Mouse (Mus musculus) liver, embryonic 14.5 days (tissue): ENCODE results near the gene Cwc27. TPM values are rescaled to one million over a fixed set of nuclear protein-coding genes. Genes with fewer than 3 reads are reported as not detected.

Experiments
- ATAC-seq: fragments of 200-750 bp; cut with Nextera tagmentation; 2 replicates; pipeline ENCODE4 v1.8.0; 2017; ENCODE audit warnings: moderate number of reproducible peaks, mild to moderate bottlenecking, moderate library complexity; ENCODE audit not compliant: insufficient read depth
- DNase-seq, 3 experiments: peaks; one replicate each; pipeline ENCODE4 v3.0.0-alpha.2; 2012 to 2013; ENCODE audit warnings: low read depth in 3 of 3, low spot score in 3 of 3
- H3K27ac ChIP-seq: fragments of 300-500 bp; sonication (generic); 2 replicates; pipeline ENCODE4 v1.5.1; 2014; ENCODE audit warnings: moderate library complexity, mild to moderate bottlenecking, control low read depth, inconsistent platforms
- H3K27me3 ChIP-seq: fragments of 300-500 bp; sonication (generic); 2 replicates; pipeline ENCODE4 v1.6.1; 2014; ENCODE audit warnings: mild to moderate bottlenecking, low read length, moderate library complexity; ENCODE audit not compliant: control insufficient read depth, insufficient read depth
- H3K36me3 ChIP-seq: fragments of 300-500 bp; sonication (generic); replicated peaks from 2 replicates; pipeline ENCODE4 v1.6.1; 2014; ENCODE audit warnings: low read depth; ENCODE audit not compliant: control insufficient read depth, insufficient read depth
- H3K4me1 ChIP-seq, 2 experiments: fragments of 200-500 bp in 1 of 2; fragments of 300-500 bp in 1 of 2; sonication (generic) in 1 of 2; replicated peaks; 2 replicates each; pipeline ENCODE4 v1.6.1; 2012 to 2014; ENCODE audit warnings: antibody characterized with exemption in 1 of 2, inconsistent platforms in 1 of 2, low read length in 1 of 2; ENCODE audit not compliant: control insufficient read depth in 2 of 2, insufficient read depth in 2 of 2
- H3K4me2 ChIP-seq: fragments of 300-500 bp; sonication (generic); 2 replicates; pipeline ENCODE4 v1.6.1; 2014; ENCODE audit warnings: low read depth, mild to moderate bottlenecking, control low read depth, moderate library complexity
- H3K4me3 ChIP-seq, 2 experiments: fragments of 200-500 bp in 1 of 2; fragments of 300-500 bp in 1 of 2; sonication (generic) in 1 of 2; 2 replicates each; pipeline ENCODE4 v1.5.1; 2012 to 2014; ENCODE audit warnings: low read depth in 2 of 2, low read length in 2 of 2, mild to moderate bottlenecking in 2 of 2, control low read depth in 1 of 2, inconsistent platforms in 1 of 2, moderate library complexity in 1 of 2; ENCODE audit not compliant: insufficient read depth in 1 of 2
- H3K9ac ChIP-seq: fragments of 300-500 bp; sonication (generic); replicated peaks from 2 replicates; pipeline ENCODE4 v1.6.1; 2014; ENCODE audit warnings: mild to moderate bottlenecking, control low read depth, moderate library complexity
- H3K9me3 ChIP-seq: fragments of 300-500 bp; sonication (generic); 2 replicates; pipeline ENCODE4 v1.6.1; 2016; ENCODE audit warnings: low read length, mixed read lengths; ENCODE audit not compliant: control insufficient read depth
- CTCF ChIP-seq: IDR thresholded peaks from 2 replicates; pipeline ENCODE4 v1.5.1; 2016; ENCODE audit warnings: antibody characterized with exemption, low read depth, control low read depth
- EP300 ChIP-seq: IDR thresholded peaks from 2 replicates; pipeline ENCODE4 v1.6.1; 2016; ENCODE audit warnings: antibody characterized with exemption, low read depth
- WGBS: fragments of 180-500 bp; shearing (Covaris S2); extraction: QIAGEN DNeasy Blood & Tissue Kit; methylation state at CpG from one replicate; pipeline ENCODE4 v1.1.7; 2014; ENCODE audit not compliant: insufficient replicate concordance; 5-methylcytosine and 5-hydroxymethylcytosine counted together
- polyA plus RNA-seq, 2 experiments: library from polyadenylated mRNA; depleted of rRNA in 1 of 2; stranded (reverse) in 1 of 2; unstranded in 1 of 2; fragments of >200 nt; fragmentation: Nextera tagmentation in 1 of 2; extraction: Ambion mirVana in 1 of 2; gene quantifications; 2 replicates each; pipeline versions ENCODE4 v1.2.1 to v1.2.3; 2012 to 2014

The Cwc27 gene
- polyA plus RNA-seq, 2 experiments, result 4.9 to 7.8 TPM

- no peak for ATAC-seq
Observed at GRCm38 (mm10) chr13:104843295-104844089, 26.6 kb upstream of the Cwc27 start.

DNA sequence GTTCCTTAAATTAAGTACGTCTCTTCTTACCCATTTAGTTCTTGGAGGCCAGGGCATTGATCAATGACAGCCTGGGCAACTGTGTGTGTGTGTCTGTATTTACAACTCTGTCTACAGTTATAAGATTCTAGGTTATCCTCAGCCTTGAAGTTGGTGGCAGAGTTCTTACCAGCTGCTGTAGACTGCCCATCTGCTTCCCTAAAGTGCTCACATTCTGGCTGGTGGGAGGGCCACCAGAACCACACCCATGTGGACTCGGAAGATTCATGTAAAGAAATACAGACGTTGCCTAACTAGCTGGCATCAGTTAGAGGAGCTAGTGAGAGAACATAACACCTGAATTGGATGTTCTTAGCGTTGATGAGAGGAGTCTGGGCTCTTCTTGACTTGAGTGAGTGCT, 25.0 kb upstream of the Cwc27 start:
- no peak for ATAC-seq

More at GRCm38 (mm10) chr13:104843295-104844089, 26.6 kb upstream of the Cwc27 start:
- Histone ChIP-seq H3K36me3 (no peaks in the 10 kb centered on the region), H3K27ac (no peak overlapping the region), H3K4me2 (no peak overlapping the region), H3K4me3 (no peak overlapping the region), H3K9ac (no peak overlapping the region), H3K9me3 (no peaks in the 10 kb centered on the region), H3K27me3 (no peaks in the 10 kb centered on the region), H3K4me1 (no peaks in the 10 kb centered on the region)
- no peak for DNase-seq
- 71% methylated on average over 9 of the region's 13 CpGs for WGBS
- TF ChIP-seq EP300 (no peak), CTCF (no peak)

DNA sequence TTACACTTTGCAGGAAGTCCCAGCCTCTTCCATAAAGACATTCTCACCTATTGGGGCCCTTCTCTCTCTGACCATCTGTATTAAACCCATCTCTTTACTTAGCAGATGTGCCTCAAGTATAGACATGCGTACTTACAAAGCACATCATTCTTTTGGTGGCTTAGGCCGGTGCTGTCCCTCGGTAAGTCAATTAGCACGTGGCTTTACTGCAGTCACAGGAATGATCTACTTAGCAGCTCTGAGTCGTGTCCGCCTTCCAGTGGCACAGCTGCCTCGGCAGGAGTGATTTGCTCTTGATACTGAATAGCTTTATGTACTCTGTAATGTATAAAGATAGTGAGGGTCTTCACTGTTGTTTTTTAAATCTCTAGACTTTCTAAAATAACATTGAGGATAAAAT, 20.7 kb upstream of the Cwc27 start:
- Histone ChIP-seq H3K9ac (no peak overlapping the region), H3K4me3 (no peak overlapping the region), H3K36me3 (peaks cover 14% of the 10 kb centered on the region), H3K9me3 (no peaks in the 10 kb centered on the region), H3K27me3 (no peaks in the 10 kb centered on the region), H3K4me2 (no peak overlapping the region), H3K4me1 (no peaks in the 10 kb centered on the region), H3K27ac (no peak overlapping the region)
- DNase-seq, result no peak
- TF ChIP-seq CTCF (no peak), EP300 (no peak)
- no peak for ATAC-seq
- WGBS, result 79% methylated on average over 7 of the region's 7 CpGs

More for the DNA sequence above, 25.0 kb upstream of the Cwc27 start:
- H3K4me1 ChIP-seq, result no peaks in the 10 kb centered on the region
- H3K9me3 ChIP-seq, result no peaks in the 10 kb centered on the region
- DNase-seq, result no peak
- 45% methylated on average over 4 of the region's 4 CpGs for WGBS
- no peak overlapping the region for H3K27ac ChIP-seq
- no peaks in the 10 kb centered on the region for H3K27me3 ChIP-seq
- no peak overlapping the region for H3K4me3 ChIP-seq
- no peak overlapping the region for H3K9ac ChIP-seq
- peaks cover 5% of the 10 kb centered on the region for H3K36me3 ChIP-seq
- H3K4me2 ChIP-seq, result no peak overlapping the region
- no peak for TF ChIP-seq EP300
- TF ChIP-seq CTCF, result no peak

GRCm38 (mm10) chr13:104832811-104833210, 15.9 kb upstream of the Cwc27 start:
- H3K27me3 ChIP-seq, result no peaks in the 10 kb centered on the region
- DNase-seq (no peak), ATAC-seq (no peak)
- H3K9ac ChIP-seq, result no peak overlapping the region
- TF ChIP-seq CTCF (no peak), EP300 (no peak)
- H3K9me3 ChIP-seq, result no peaks in the 10 kb centered on the region
- H3K4me2 ChIP-seq, result no peak overlapping the region
- no peak overlapping the region for H3K4me3 ChIP-seq
- no peaks in the 10 kb centered on the region for H3K4me1 ChIP-seq
- no peak overlapping the region for H3K27ac ChIP-seq
- H3K36me3 ChIP-seq, result peaks cover 17% of the 10 kb centered on the region
- 81% methylated on average over 13 of the region's 13 CpGs for WGBS

- DNase-seq (peak in 1 of 3 experiments; percentile 37), ATAC-seq (peak; percentile 19; the same call in 1 of the 2 replicates)
- no peak for TF ChIP-seq CTCF
- TF ChIP-seq EP300, result no peak
- Histone ChIP-seq H3K4me2 (no peak overlapping the region), H3K9me3 (no peaks in the 10 kb centered on the region), H3K27me3 (no peaks in the 10 kb centered on the region), H3K9ac (no peak overlapping the region), H3K27ac (no peak overlapping the region), H3K4me1 (peaks cover 0 to 6% of the 10 kb centered on the region in 2 experiments; a peak in 3 of 4 replicates), H3K36me3 (peaks cover 10% of the 10 kb centered on the region), H3K4me3 (no peak overlapping the region)
- 37% methylated on average over 2 of the region's 2 CpGs for WGBS
Observed at GRCm38 (mm10) chr13:104825470-104825869, 8.5 kb upstream of the Cwc27 start.
